Mouse (Mus musculus) ovary, adult 18-20 months (tissue): ENCODE data around the gene Irf2.
"Not testable (repeated sequence)": the region's sequence is repeated elsewhere in the genome, so short reads cannot be mapped to it uniquely, and the experiment has no call there.

Source experiments
- DNase-seq: peaks from one replicate; pipeline ENCODE4 v3.0.0; 2022; ENCODE audit warnings: low spot score, mixed read lengths

The Irf2 gene

DNA sequence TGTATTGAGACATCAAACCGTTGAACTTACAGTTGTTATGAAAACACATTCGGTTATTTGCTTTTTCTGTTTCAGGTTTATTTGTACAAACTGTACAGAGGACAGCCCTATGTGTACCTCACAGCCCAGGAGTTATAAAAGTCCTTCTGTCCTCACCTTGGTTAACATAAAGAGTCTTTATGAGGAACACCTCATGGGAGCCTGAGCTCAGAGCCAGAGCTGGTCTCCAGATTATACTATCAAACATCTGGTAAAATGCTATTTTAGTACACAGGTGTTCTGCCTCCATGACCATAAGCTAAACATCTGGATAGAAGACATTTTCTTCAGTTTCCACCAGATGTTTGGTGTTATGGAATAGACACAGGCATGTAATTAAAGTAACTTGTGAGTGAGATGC lies 13.1 kb upstream of the Irf2 start:
- DNase-seq = no peak

DNA sequence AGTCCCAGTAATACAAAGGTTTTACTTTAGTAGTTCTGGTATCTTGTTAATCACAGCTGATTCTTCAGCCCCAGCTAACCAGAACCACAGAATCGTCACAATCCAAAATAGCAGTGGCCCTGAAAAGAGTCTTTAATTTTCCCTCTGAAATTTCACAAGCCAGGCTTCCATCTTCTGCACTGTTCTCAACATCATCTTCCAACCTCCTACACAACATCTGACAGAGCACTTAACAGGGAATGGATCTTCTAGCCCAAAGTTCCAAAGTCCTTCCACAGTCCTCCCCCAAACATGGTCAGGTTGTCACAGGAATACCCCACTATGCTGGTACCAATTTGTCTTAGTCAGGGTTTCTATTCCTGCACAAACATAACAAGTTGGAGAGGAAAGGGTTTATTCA lies 9.9 kb upstream of the Irf2 start:
- not testable (repeated sequence) for DNase-seq

DNA sequence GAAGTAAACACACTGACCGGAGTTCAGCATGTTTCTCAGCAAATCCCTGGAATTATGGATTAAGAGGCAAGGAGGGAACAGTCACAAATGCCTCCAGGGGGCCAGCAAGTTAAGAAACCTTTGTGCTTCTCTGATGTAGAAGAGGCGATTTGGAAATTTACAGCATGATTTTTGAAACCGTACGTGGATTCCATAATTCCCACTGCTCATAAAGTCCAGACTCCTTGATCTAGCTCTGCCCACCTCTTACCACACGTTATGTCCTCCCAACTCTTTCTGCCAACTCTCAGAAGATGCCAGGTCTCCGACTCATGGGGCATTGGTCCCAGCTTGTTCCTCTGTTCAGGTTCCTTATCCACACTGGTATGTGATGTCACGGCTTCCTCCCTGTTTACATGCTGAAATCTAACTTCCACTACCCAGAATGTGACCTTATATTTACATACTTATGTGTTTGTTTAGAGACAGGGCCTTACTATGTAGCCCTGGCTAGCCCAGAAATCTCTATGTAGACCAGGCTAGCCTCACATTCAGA lies 7.1 kb upstream of the Irf2 start:
- DNase-seq = no peak

DNA sequence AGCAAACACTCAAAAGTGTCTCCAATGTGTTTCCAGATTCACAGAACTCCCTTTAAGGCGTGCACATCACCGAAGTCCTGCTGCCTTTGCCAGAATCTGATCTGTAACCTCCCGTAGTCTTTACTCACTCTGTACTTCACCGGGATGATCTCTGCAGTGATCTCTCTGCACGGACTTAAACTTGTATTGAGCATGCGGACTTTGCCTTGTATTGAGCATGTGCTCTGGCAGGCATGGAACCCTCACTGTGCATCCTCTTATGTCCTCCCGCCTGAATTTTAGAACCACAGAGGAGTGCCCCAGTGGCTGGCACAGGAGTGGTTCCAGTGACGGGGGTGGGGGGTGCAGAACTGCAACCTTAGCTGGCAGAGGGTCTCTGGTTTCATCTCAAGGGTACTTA lies 5.9 kb upstream of the Irf2 start:
- no peak for DNase-seq

DNA sequence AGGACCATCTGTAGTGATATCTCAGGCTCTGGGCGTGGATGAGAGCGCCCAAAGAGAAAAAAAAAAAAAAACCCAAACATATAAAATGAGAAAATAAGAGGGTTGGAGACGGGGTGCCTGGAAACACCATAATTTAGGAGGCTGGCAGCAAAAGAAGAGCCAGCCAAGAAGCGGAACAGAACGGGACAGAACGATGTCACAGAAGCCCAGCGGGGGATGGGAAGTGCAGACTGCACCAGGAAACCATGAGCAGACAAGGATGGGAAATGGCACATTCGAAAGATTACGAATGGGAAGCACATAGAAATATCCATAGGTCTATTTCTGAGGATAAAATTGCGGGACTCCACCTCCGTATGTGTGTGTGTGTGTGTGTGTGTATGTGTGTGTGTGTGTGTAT lies 4.0 kb upstream of the Irf2 start:
- no peak for DNase-seq

DNA sequence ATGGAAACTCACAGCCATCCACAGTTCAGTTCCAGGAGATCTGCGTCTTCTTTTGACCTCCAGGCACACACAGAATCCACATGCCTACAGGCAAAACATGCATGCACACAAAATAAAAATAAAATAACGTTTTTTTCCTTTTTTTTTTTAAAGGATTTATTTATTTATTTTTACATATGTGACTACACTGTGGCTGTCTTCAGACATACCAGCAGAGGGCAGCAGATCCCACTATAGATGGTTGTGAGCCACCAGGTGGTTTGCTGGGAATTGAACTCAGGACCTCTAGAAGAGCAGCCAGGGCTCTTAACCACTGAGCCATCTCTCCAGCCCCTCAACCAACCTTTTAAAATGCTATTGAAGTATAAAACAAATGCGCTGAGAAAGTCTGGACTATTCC lies 3.3 kb upstream of the Irf2 start:
- no peak for DNase-seq

DNA sequence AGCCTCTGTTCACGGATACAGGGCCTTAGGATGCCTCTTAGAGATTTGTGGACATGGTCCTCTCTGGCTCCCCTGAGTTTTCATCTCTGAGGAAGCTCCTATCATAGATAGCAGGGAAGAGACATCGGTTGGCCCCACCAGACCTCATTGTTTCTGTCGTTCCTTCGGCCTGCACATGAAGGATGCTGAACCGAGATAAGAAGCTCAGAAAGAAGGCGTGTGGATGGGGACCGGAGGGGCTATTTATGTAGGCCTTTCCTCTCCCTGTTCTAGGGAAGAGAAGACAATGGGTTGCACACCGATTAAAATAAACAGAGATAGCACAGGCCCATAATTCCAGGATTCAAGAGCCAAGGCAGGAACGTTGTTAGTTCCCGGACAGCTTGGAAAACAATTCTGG lies 2.1 kb upstream of the Irf2 start:
- no peak for DNase-seq

DNA sequence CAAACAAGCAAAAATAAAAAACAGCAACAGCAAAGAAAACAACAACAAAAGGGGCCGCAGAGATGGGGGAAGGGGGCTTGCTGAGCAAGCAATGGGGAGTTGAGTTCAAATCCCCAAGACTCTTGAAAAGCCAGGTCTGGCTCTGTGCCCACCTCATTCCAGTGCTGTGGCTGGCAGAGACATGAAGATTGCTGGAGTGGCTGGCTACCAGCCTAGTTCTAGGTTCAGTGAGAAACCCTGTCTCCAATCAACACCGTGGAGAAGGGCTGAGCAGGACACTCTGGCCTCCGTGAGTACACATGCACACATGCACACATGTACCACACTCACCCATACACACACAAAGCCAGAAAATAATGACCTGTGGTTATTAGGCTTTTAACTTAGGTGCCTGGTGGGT lies 1.6 kb upstream of the Irf2 start:
- peak; percentile 8 for DNase-seq

DNA sequence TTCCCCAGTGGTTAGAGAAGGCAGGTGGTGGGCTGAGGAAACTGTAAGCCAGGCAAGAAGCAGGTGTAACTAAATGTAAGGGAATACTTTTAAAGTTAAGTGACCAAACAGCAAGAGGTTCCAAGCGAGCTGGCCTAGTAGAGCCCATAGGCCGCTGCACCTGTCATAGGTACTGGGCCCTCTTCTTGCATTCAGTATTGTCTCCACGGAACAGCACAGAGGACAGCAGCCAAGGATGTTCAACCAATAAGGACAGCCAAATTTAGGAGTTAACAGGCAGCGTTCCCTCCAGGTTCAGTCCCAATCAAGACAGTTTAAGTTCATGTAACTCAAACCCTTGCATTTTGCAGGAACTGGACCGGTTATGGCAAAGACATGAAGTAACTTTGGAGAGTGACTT lies 931 bp upstream of the Irf2 start:
- DNase-seq = no peak

DNA sequence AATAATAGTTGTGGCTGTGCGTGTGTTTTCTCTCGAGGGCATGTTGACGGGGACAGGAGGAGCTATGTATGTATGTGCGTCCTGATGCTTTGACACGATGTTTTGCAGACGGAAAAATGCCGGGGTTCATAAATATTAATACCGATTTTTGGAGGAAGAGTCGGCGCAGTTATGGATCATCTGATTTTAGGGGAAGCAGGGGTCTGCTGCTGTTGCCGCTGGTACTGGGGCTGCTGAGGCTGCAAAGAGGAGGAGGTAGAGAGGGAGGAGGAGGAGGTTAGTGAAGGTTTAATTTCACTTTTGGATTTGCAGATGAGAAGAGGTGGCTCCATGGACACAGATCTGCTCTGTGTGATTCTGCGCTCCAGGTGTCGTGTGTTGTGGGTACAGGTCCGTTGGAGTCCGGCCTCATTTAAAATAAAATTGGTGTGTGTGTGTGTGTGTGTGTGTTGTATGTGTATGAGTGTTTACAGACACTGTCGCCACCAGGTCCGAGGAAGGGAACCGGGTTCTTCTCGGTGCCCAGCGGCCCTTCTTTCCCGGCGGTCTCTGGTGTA lies 502 bp downstream of the Irf2 start:
- DNase-seq = no peak

DNA sequence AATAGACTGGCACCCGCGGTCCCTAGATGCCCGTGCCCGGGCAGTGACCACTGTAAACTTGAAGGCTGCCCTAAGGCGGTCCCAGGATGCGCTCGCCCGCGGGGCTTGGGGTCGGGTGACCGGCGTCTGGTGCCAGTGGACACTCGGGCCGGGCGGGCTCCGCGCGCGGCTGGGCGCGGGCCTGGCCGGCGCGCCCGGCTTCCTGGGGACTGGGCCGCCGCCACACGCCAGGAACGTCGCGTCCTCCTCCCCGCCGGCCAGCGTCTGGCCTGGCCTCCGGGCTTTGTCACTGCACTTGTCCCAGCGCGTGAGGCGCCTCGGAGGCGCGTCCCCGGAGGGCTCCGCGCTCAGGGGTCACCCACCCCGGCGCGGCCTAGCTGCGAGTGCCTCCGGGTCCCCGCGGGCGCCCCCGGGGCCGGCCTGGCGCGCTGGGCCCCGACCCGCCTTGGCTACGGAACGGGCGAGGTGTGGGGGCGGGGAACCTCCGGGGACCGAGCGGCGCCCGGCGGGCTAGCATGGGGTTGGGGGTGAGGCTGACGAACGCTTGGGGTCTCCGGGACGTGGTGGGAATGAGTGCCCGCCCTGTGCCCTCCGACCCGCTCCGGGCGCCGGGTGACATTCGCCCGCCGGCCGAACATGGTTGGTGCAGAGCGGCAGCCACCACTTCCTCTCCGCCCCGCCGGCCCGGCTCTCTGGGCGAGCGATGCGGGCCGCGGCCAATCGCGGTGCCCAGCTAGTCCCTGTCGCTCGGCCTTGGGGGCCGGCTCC lies 1.2 kb downstream of the Irf2 start:
- DNase-seq = peak; percentile 34

DNA sequence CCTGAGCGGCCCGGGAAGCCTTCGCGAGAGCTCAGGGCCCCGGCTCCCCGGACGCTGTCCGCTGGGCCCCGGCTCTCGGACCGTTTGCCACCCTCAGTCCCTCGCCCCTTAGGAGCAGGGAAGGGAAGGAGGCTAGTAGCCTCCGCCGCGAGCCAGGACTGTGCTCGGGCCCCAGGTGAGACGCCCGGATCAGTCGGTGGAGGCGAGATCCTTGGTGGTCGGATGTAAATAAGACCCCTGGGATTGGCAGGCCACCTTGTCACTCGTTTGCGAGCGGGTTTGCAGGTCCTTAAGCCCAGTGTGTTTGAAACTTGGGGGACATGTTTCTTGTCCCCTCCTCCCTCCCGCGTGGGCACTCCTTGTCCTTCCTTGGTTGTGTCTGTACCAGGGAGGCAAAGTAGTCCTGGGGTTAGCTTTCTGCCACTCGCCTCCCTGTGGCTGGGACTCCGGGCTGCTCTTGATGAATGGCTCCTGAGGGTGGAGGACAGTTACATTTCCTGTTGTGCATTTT lies 1.8 kb downstream of the Irf2 start:
- DNase-seq = peak; percentile 40

DNA sequence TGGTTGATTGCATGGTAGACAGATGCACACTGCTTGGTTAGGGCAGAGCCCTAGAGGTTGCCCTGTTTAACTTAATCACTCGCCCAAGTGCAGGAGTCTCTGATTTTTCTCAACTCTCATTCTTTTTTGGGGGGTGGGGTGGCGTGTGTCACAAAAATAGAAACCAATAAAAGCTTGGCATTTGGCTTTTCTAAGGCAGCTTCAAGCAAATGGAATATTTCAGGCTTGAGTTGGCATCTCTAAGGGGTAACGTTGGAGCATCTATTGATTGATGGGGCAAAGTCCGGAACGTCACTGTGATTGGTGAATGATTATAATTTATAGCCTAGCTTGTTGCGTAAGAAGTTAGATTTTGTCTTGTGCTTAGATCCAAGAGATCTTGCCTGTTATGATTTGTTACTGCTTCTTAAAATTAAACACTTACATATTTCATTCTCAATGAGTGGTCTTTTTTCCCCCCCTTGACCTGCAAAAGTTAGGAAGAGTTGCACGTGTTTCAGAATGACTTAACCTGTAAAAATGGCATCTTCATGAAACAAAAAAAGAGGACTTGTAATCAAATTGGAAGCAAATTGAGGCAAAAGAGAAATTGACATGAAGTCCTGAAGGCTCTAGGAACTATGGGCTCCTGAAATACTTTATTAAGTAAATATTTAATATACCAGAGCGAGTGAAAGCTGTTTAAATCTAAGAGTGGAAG lies 2.6 kb downstream of the Irf2 start:
- no peak for DNase-seq

DNA sequence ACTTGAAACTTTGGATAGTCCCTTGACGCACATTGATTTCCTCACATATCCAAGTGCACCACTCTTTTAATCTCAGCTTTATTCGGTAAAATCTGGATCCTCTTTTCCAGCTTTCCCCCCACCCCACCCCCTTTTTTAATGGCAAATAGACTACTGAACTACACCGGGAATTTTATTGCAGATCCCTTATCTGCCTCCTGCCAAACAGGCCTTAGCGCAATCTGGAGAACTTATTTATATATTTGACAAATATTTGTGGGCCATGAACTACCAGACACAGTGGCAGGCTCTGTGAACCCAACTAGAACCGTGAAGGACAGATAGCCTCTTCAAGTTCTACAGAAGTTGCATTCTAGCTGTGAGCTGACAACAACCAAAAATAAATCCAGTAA lies 3.2 kb downstream of the Irf2 start:
- DNase-seq = no peak

DNA sequence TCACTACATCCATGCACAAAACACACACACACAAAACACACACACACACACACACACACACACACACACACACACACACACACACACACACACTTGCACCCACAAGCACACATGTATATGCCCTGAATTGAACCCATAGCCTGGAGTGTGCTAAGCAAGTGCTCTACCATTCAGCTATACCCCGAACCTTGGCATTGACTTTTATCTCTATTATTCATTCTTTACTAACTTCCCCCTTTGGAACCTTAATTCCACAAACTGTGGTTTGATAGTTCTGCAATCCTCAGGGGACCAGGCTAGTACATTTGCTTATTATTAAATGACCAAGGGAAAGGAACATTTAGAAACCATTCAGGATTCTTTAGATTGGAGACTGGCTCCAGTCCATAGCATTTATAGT lies 5.9 kb downstream of the Irf2 start:
- DNase-seq = no peak

DNA sequence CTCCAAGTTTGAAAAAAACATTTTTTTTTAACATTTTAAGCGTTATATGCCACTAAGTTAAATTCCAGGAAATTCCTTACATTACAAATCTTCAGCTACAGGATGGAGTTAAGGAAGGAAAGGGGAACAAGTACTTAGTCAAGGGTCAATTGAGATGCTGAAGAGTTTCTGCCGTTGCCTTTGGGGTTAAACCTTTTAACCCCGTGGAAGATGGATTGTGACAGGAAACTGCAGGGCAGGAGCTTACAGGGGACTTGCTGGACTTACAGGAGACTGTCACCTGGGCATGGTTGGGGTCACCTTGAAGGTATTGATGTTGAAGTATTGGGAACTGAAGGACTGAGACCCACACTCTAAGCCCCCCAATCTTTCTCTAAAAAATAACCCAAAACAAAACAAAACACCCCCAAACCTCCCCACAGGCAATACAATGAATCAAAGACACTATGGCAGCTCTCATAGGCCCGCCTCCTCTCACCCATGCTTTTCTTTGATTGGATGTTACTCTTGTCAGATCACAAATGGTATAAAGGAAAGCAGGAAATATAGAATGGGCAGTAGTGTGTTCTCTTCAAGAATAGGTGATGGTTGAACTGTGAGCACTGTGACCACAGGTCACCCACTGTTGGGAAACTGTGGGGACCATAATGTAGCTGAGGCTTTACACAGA lies 7.9 kb downstream of the Irf2 start:
- DNase-seq = no peak

DNA sequence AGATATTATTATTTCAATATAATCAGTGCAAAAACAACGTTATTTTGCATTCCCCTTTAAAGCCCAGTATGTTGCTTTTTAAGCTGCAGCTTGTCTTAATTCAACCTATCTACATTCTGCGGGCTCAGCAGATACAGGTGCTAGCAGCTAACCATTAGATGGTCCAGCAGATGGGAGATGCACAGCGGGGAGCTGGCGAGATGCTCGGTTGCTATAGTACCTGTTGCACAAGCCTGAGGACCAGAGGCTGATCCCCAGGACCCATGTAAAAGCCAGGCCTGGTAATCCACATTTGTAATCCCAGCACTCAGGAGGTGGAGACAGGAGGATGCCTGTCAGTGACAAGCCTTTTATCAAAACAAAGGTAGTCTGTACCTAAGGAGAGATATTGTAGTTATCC lies 10.5 kb downstream of the Irf2 start:
- no peak for DNase-seq

DNA sequence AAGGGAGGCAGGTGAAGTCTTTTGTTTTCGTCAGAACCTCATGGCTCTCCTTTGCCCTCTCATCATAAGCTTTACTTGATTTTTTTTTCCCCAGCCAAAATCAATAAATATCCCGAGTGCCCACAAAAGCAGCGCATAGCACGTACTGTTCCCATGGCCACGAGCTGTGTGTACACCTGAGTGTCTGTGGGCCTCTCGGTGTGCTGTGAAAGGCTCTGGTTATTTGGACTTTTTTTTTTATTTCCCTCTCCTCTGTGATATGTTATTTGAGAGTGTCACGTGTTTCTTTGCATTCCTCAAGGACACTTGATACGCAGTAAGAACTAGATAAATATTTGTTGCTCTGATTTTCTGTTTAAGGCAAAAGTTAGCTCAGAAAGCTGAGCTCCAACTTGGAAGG lies 11.0 kb downstream of the Irf2 start:
- DNase-seq = no peak

DNA sequence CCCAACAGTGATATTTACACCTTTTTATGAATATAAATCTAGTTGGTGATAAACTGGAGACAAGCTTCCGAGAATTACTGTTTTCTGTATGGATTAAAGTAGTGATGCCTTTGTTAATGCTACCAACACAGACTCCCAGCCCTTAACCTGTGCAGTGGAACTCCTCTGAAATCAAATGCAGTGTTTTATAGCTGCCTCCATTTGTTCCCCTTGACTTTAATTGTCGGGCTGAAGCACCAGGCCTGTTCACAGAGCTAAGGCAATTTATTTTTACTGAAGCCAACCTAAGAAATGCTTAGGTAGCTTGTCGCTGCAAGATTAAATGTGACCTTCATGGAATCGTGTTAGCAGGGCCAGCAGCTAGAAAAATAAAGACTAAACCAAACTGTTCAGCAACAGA lies 11.6 kb downstream of the Irf2 start:
- DNase-seq = no peak

DNA sequence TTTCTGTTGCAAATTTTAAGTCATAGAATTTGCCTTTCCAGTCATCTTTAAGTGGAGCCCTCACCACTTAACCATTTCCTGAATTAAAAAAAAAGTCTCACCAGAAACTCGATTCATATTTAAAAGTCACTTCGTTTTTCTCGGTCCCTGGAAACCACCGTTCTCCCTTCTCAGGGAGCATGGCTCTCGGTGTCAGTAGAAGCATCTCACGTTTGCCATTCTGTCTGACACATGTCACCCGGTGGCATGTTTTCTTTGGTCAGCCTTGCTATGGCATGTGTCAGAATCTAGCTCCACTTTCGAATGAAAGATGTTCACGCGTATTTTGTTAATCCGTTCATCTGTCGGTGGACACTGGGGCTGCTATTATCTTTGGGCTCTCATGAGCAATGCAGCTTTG lies 13.5 kb downstream of the Irf2 start:
- no peak for DNase-seq

DNA sequence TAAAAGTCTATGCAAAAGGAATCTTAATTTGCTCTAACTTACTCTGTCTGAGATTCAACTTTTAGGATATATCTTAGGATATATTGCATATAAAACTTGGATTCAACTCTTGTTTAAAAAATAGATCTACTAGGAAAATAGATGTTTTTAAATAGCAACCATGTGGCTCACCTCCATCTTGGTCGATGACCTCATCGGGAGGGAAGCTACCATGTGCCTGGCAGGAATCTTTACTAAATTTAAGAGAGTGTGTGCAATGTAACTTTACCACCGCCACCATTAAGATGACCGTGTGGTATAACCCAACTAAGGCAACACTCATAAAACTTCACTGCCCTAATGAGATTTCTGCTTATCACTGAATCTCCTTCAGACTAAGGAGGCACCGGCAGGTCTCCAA lies 14.8 kb downstream of the Irf2 start:
- DNase-seq = no peak

DNA sequence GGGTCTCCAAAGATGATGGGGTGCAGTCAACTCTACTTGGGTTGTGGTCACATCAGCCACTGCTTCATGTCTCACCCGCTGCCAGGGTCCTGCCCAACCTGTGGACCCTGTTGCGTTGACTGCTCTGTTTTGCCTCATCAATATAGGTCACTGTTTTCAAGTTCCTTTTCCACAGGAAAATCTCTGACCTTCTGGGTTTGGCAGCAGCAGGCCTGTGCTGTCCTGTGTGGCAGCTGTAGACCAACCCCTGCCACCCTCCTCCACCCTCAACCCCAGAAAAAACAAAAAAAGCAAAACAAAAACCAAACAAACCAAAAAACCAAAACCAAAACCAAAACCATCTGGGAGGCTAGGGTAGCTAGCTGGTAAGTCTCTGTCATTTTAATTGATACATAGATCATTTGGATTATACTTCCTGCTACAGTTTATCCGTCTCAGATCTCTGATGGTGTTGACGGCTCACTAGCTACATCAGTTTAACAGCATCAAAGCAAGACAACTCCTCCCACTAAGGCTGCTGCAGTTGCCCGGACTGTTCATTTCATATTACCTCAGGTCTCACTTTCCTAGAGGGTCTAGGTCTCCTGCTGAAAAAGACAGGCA lies 16.3 kb downstream of the Irf2 start:
- DNase-seq = no peak
